Mouse (Mus musculus) forebrain, embryonic 13.5 days (tissue): ENCODE measurements around the gene Susd2. TPM values are rescaled to one million over a fixed set of nuclear protein-coding genes. Genes with fewer than 3 reads are reported as not detected.
A peak's percentile ranks its signal among the peaks of the same experiment; 100 is the strongest.

Experiments used
- ATAC-seq: fragments of 200-750 bp; cut with Nextera tagmentation; 2 replicates; pipeline ENCODE4 v1.8.0; 2017
- H3K27ac ChIP-seq: fragments of 300-500 bp; sonication (generic); 2 replicates; pipeline ENCODE4 v1.5.1; 2015; ENCODE audit warnings: inconsistent platforms, mild to moderate bottlenecking, moderate library complexity
- H3K27me3 ChIP-seq: fragments of 300-500 bp; sonication (generic); 2 replicates; pipeline ENCODE4 v1.6.1; 2015; ENCODE audit warnings: mild to moderate bottlenecking, inconsistent platforms
- H3K36me3 ChIP-seq: fragments of 300-500 bp; sonication (generic); 2 replicates; pipeline ENCODE4 v1.6.1; 2015; ENCODE audit warnings: mild to moderate bottlenecking, inconsistent platforms; ENCODE audit not compliant: poor library complexity, severe bottlenecking
- H3K4me1 ChIP-seq: fragments of 300-500 bp; sonication (generic); 2 replicates; pipeline ENCODE4 v1.6.1; 2015; ENCODE audit warnings: inconsistent platforms
- H3K4me2 ChIP-seq: fragments of 300-500 bp; sonication (generic); 2 replicates; pipeline ENCODE4 v1.6.1; 2015; ENCODE audit warnings: inconsistent platforms, mild to moderate bottlenecking, moderate library complexity
- H3K4me3 ChIP-seq: fragments of 300-500 bp; sonication (generic); 2 replicates; pipeline ENCODE4 v1.5.1; 2015; ENCODE audit warnings: mild to moderate bottlenecking, inconsistent platforms
- H3K9ac ChIP-seq: fragments of 300-500 bp; sonication (generic); 2 replicates; pipeline ENCODE4 v1.6.1; 2015; ENCODE audit warnings: mild to moderate bottlenecking, inconsistent platforms
- H3K9me3 ChIP-seq: fragments of 300-500 bp; sonication (generic); replicated peaks from 2 replicates; pipeline ENCODE4 v1.6.1; 2016; ENCODE audit warnings: inconsistent platforms
- WGBS: fragments of 180-500 bp; shearing (Covaris S2); methylation state at CpG from one replicate; pipeline ENCODE4 v1.1.7; 2015; 5-methylcytosine and 5-hydroxymethylcytosine counted together
- polyA plus RNA-seq: library from polyadenylated mRNA; unstranded; fragments of >200 nt; fragmentation: Nextera tagmentation; extraction: Ambion mirVana; gene quantifications from 2 replicates; pipeline ENCODE4 v1.2.1, GENCODE M21; 2015

The Susd2 gene
- polyA plus RNA-seq, 1 experiment from 2014 or later, result 0.97 TPM

DNA sequence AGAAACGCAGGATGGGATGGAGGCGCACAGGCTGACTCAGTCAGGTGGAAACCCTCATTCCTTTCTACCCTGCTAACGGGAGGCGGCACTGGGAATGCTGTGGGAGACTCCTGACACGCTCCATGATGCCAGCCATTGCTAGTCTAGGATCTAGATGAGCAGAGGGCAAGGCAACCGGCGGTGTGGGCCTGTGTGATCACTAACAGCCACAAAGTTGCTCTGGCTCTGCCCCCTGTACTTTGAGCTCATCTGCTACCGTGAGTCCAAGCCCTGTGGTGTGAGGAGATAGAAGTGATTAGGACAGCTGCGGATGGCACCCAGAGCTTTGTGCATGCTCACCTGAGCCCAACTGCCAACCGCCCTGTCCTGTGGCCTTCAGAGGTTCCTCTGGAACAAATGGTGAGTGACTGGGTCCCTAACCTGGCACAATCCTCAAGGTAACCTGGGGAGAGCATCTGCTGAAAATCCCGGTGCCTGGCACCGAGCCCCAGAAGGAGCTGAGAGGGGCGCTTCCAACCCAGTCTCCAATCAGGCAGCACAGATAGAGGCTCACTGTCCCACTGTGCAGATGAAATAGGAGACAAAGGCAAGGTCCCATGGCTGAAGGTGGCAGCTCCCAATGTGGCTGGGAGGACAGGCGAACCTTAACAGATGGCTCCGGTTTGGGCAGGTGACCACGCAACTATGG, 7.7 kb upstream of the Susd2 start:
- ATAC-seq, result no peak
- H3K27me3 ChIP-seq, result no peaks in the 10 kb centered on the region
- peaks cover 99% of the 10 kb centered on the region for H3K36me3 ChIP-seq
- 96% methylated on average over 16 of the region's 16 CpGs for WGBS
- no peaks in the 10 kb centered on the region for H3K4me1 ChIP-seq
- no peaks in the 10 kb centered on the region for H3K9me3 ChIP-seq
- no peak overlapping the region for H3K27ac ChIP-seq
- no peak overlapping the region for H3K4me2 ChIP-seq
- H3K4me3 ChIP-seq, result no peak overlapping the region
- no peak overlapping the region for H3K9ac ChIP-seq

DNA sequence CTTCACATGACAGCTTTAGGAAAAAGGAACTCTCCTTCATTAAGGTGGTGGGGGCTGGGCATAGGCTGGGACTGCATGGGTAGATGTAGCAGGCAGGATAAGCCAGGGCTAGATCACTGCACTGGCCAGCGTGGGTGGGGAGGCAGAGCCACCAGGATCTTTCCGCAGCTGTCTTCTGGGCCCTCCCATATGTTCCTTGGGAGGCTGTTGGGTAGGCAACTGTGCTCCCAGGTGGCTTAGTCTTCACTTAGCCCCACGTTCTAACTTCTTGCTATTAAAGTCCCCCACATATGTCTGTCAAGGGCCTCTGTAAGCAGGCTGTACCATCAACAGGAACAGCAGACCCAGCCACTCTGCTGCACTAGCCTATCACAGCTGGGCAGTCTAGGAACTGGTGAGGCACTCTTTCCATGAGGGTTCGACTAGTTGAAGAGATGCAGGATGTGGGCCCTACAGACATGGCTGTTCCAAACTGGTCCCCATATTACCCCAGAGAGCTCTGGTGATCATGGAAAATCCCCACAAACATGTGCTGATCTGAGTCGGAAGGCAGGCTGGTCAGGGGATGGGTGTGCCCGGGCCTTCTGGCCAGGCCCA, 6.6 kb upstream of the Susd2 start:
- Histone ChIP-seq H3K4me1 (no peaks in the 10 kb centered on the region), H3K9me3 (no peaks in the 10 kb centered on the region), H3K27ac (no peak overlapping the region), H3K27me3 (no peaks in the 10 kb centered on the region), H3K9ac (no peak overlapping the region), H3K4me2 (no peak overlapping the region), H3K36me3 (peaks cover 98% of the 10 kb centered on the region), H3K4me3 (no peak overlapping the region)
- WGBS, result 91% methylated on average over 6 of the region's 6 CpGs
- ATAC-seq, result no peak

DNA sequence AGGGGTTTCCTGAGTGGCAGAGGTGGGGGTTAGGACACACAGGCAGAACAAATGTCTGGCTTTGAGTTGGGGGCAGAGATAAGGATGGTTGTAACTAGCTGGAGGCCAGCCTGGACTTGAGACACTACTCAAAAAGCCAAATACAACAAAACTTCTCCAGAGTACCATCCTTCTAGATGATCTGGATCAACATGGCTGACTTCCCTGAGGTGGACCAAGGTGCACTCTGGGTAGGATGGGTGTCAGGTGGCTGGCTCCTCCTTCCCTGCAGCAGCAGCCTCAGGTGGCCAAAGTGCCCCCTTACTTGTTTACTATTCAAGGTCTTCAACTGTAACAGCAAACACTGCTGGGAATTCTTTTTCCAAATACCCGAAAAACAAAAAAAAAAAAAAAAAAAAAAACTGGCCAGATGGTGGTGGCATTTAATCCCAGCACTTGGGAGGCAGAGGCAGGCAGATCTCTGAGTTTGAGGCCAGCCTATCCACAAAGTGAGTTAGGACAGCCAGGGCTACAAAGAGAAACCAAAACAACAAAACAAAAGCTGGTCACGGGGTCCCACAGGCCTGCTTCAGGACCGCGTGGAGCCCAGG, 5.7 kb upstream of the Susd2 start:
- peaks cover 91% of the 10 kb centered on the region for H3K36me3 ChIP-seq
- no peak overlapping the region for H3K4me3 ChIP-seq
- no peak overlapping the region for H3K9ac ChIP-seq
- no peaks in the 10 kb centered on the region for H3K27me3 ChIP-seq
- H3K9me3 ChIP-seq, result no peaks in the 10 kb centered on the region
- 0 out of 2 replicates have a peak, but pooled peaks cover 1% of the 10 kb centered on the region for H3K4me1 ChIP-seq
- 92% methylated on average over 4 of the region's 4 CpGs for WGBS
- H3K27ac ChIP-seq, result no peak overlapping the region
- no peak for ATAC-seq
- no peak overlapping the region for H3K4me2 ChIP-seq

DNA sequence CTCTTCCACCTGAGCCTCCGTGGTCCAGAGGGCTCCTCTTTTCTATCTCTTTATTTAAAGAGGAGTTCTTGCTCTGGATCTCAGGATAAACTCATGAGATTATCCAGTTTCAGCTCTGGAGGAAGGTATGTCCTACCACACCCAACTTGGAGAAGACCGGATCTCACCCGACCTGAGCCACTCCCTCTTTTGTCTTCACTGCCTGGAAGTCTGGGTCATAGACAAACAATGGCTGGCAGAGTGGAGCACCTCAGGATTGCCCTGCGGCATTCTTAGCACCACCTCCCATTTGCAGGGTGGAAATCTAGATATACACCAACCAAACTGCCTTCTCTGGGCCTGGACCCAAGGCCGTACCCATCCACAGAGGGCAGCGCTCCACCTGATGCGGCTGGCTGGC, 5.2 kb upstream of the Susd2 start:
- peaks cover 86% of the 10 kb centered on the region for H3K36me3 ChIP-seq
- H3K9ac ChIP-seq, result no peak overlapping the region
- H3K4me2 ChIP-seq, result no peak overlapping the region
- no peaks in the 10 kb centered on the region for H3K27me3 ChIP-seq
- no peak for ATAC-seq
- H3K27ac ChIP-seq, result no peak overlapping the region
- H3K9me3 ChIP-seq, result no peaks in the 10 kb centered on the region
- H3K4me3 ChIP-seq, result no peak overlapping the region
- WGBS, result 93% methylated on average over 7 of the region's 7 CpGs
- H3K4me1 ChIP-seq, result peaks cover 5% of the 10 kb centered on the region

DNA sequence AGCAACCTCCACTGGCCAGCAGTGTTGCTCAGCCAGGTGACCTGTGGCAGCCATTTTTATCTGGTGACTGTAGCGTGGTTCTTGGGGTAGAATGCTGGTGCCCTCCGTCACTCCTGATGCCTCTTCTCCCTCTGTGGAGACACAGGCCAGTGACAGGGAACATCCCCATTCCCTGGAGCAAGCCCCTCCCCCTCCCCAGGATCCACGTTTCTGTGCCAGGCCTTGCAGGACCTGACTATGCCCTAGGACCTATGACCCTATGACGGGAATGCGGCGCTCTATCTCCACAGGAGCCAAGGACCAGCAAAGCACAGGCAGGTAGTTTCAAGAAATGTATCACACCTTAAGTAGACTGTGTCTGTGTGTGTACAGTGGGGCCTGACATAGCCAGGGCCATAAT, 4.3 kb upstream of the Susd2 start:
- H3K36me3 ChIP-seq, result peaks cover 77% of the 10 kb centered on the region
- H3K27me3 ChIP-seq, result no peaks in the 10 kb centered on the region
- H3K9ac ChIP-seq, result no peak overlapping the region
- H3K4me3 ChIP-seq, result no peak overlapping the region
- ATAC-seq, result no peak
- no peak overlapping the region for H3K4me2 ChIP-seq
- no peaks in the 10 kb centered on the region for H3K9me3 ChIP-seq
- peaks cover 14% of the 10 kb centered on the region for H3K4me1 ChIP-seq
- WGBS, result 90% methylated on average over 6 of the region's 6 CpGs
- H3K27ac ChIP-seq, result no peak overlapping the region

DNA sequence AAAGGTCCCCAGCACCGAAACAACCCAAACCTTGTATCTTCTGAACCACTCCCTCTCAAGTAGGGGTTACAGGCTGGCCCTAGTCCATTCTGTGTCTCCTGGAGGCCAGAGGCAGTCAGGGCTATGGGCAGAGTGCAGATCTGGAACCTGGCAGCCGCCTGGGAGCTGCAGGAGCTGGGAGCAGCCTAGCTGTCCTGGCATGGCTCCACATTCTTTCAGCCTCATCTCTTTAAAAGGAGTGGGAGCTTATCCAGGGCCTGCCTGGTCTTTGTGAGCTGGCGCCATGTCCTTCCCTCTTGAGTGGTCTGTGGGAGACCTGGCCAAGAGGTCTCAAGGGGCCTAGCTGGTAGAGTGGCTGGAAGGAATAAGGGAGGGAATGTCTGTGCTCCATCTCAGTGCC, 3.6 kb upstream of the Susd2 start:
- Histone ChIP-seq H3K4me2 (no peak overlapping the region), H3K4me3 (no peak overlapping the region), H3K27me3 (no peaks in the 10 kb centered on the region), H3K36me3 (peaks cover 70% of the 10 kb centered on the region), H3K4me1 (peaks cover 17% of the 10 kb centered on the region), H3K9ac (no peak overlapping the region), H3K27ac (no peak overlapping the region), H3K9me3 (no peaks in the 10 kb centered on the region)
- 81% methylated on average over 3 of the region's 3 CpGs for WGBS
- ATAC-seq, result peak; percentile 20; the same call in 1 of the 2 replicates

DNA sequence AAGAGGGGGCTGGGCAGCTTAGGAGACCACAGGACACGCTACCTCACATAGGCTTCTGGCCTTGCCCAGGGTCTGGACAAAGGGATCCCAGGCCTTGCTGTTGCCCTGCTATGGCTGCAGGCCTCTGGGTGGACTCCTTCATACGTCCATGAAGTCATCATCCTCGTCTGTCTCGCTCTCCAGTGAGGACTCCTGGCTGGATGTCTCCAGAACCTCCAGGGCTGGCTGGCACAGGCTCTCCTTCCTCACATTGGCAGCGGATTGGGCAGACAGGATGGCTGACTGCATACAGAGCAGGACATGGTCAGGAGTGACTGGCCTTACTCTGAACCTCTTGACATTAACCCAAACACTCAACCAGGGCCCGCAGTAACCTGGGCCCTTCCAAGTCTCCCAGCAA, 2.6 kb upstream of the Susd2 start:
- peaks cover 17% of the 10 kb centered on the region for H3K4me1 ChIP-seq
- H3K4me2 ChIP-seq, result no peak overlapping the region
- H3K9me3 ChIP-seq, result no peaks in the 10 kb centered on the region
- no peak overlapping the region for H3K27ac ChIP-seq
- 95% methylated on average over 6 of the region's 6 CpGs for WGBS
- no peak for ATAC-seq
- H3K9ac ChIP-seq, result no peak overlapping the region
- peaks cover 61% of the 10 kb centered on the region for H3K36me3 ChIP-seq
- H3K4me3 ChIP-seq, result no peak overlapping the region
- no peaks in the 10 kb centered on the region for H3K27me3 ChIP-seq

DNA sequence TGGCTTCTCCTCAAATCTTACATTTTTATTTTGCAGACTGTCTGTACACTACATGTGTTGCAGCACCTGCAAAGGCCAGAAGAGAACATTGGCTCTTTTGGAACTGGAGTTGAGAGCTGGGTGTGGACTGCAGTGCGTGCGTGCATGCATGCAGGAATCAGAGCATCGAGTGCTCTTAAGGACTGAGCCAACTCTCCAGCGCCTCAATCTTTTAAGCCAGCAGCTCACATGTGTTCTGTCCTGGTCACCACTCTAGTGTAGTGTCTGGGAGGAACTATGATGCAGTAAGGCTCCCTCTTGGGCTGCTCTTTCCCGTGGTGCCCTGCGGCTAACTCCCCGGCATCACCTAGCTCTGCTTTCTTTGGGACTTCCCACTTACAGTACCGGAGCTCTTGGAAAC, 1.8 kb upstream of the Susd2 start:
- ATAC-seq, result no peak
- H3K4me1 ChIP-seq, result peaks cover 17% of the 10 kb centered on the region
- no peaks in the 10 kb centered on the region for H3K27me3 ChIP-seq
- H3K4me2 ChIP-seq, result no peak overlapping the region
- no peak overlapping the region for H3K27ac ChIP-seq
- H3K9me3 ChIP-seq, result no peaks in the 10 kb centered on the region
- 96% methylated on average over 8 of the region's 8 CpGs for WGBS
- H3K4me3 ChIP-seq, result no peak overlapping the region
- H3K36me3 ChIP-seq, result peaks cover 53% of the 10 kb centered on the region
- H3K9ac ChIP-seq, result no peak overlapping the region

DNA sequence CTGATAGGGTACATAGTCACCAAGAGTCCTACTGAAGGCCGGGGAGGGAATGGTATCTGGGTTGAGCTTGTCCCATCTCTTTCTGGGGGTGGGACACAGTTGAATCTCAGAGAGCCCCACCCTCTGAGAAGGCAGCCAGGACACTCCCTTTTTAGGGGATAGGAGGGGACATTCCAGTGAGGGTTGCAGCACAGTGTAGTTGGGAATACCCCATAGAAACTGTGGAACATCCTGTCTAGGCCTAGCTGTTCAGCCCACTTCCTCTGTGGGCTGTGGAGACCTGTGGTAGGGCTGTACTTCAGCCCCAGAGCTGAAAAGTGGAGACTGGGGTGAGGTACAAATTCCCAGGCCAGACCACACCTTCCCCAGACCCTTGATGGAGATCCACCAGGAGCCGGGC, 917 bp downstream of the Susd2 start:
- Histone ChIP-seq H3K27ac (peak overlapping the region; percentile 10; the same call in 1 of the 2 replicates), H3K9ac (no peak overlapping the region), H3K4me3 (no peak overlapping the region), H3K4me1 (peaks cover 17% of the 10 kb centered on the region), H3K9me3 (no peaks in the 10 kb centered on the region), H3K4me2 (no peak overlapping the region), H3K27me3 (no peaks in the 10 kb centered on the region), H3K36me3 (peaks cover 25% of the 10 kb centered on the region)
- ATAC-seq, result no peak
- WGBS, result 90% methylated on average over 2 of the region's 2 CpGs

DNA sequence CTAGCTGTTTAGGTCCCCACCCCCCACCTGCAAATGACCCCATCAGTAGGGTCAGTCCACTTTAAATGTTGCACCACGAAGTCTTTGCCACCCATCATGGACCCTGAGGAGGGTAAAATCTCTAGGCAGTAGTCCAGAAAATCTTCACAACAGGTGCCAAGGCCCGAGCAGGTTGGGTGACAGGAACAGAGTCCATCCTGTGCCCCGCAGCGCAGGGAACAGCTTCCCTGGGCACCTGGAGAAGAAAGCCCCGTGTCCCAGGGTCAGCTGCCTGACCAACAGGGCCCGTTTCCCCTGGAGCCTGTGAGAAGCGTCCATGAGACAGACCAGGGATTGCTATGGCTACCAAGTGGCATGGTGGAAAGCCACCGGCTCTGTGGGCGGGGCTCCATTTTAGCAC, 1.4 kb downstream of the Susd2 start:
- Histone ChIP-seq H3K36me3 (peaks cover 22% of the 10 kb centered on the region), H3K27me3 (no peaks in the 10 kb centered on the region), H3K27ac (no peak overlapping the region), H3K4me2 (no peak overlapping the region), H3K9ac (no peak overlapping the region), H3K4me3 (no peak overlapping the region), H3K4me1 (peaks cover 17% of the 10 kb centered on the region), H3K9me3 (no peaks in the 10 kb centered on the region)
- ATAC-seq, result no peak
- WGBS, result 84% methylated on average over 9 of the region's 9 CpGs

DNA sequence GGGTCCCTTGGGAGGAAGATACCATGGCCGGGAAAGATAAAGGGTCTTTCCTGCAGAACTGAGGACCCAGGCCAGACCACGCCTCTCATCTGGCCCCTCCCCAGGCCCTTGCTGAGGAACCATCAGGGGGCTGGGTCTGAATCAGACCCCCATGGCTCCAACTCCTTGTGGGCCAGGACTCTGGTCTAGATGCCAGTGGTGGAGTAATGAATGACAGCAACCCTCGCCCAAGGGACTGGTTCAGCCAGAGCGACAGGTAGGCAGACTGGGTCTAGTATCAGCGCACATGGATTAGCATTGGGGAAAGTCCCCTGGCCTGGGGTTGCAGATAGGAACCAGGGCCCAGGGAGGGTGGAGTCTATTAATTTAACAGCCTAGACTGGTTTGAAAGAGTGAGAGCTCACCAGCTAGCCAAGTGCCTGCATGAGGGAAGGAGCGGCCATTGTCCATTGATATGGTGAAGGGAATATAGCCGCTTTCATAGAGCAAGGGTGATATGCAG, 2.0 kb downstream of the Susd2 start:
- 90% methylated on average over 7 of the region's 7 CpGs for WGBS
- H3K36me3 ChIP-seq, result peaks cover 15% of the 10 kb centered on the region; the same call in 1 of the 2 replicates
- no peak overlapping the region for H3K27ac ChIP-seq
- H3K4me2 ChIP-seq, result no peak overlapping the region
- H3K9ac ChIP-seq, result no peak overlapping the region
- no peaks in the 10 kb centered on the region for H3K9me3 ChIP-seq
- ATAC-seq, result no peak
- no peaks in the 10 kb centered on the region for H3K27me3 ChIP-seq
- peaks cover 17% of the 10 kb centered on the region for H3K4me1 ChIP-seq
- no peak overlapping the region for H3K4me3 ChIP-seq

DNA sequence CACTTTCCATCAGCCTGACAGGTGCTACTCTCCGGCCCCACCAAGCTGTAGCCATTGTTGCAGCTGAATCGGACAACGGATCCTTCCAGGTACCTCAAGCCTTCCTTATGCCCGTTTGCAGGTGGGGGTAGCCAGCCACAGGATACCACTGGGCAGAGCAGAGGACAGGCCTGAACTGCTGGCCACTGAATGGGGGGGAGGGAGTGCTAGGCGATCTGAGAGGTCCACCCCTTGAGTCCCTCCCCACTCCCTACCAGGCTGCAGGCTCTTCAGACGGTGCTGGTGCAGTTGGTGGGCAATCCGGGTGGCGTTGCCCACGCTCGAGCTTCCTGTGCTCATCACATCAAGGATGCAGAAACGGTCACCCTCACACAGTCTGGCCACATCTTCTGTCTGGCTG, 6.1 kb downstream of the Susd2 start:
- Histone ChIP-seq H3K4me3 (no peak overlapping the region), H3K36me3 (no peaks in the 10 kb centered on the region), H3K27ac (no peak overlapping the region), H3K27me3 (no peaks in the 10 kb centered on the region), H3K9me3 (no peaks in the 10 kb centered on the region), H3K4me2 (no peak overlapping the region), H3K4me1 (no peaks in the 10 kb centered on the region; the same call in 1 of the 2 replicates), H3K9ac (no peak overlapping the region)
- no peak for ATAC-seq
- WGBS, result 90% methylated on average over 11 of the region's 11 CpGs
